Mouse (Mus musculus): ENCODE data around the gene Bcas3. TPM values are rescaled to one million over a fixed set of nuclear protein-coding genes. Genes with fewer than 3 reads are reported as not detected.
A peak's percentile ranks its signal among the peaks of the same experiment; 100 is the strongest.
"Not testable (repeated sequence)": the region's sequence is repeated elsewhere in the genome, so short reads cannot be mapped to it uniquely, and the experiment has no call there.

The Bcas3 gene
- total RNA-seq, 2 experiments from 2014 or later, result 21.5 to 26.8 TPM

GRCm38 (mm10) chr11:85712026-85712804, 359.2 kb downstream of the Bcas3 start:
- no peak for DNase-seq

- DNase-seq, result peak; percentile 63
Observed at GRCm38 (mm10) chr11:85712860-85713813, 360.2 kb downstream of the Bcas3 start.

GRCm38 (mm10) chr11:85713814-85714208, 360.8 kb downstream of the Bcas3 start:
- no peak for DNase-seq

- DNase-seq, result no peak
Observed at GRCm38 (mm10) chr11:85714312-85714931, 361.5 kb downstream of the Bcas3 start.

GRCm38 (mm10) chr11:85716730-85717129, 363.8 kb downstream of the Bcas3 start:
- DNase-seq, result not testable (repeated sequence)

- no peak for DNase-seq
Observed at GRCm38 (mm10) chr11:85719091-85719490, 366.1 kb downstream of the Bcas3 start.

GRCm38 (mm10) chr11:85719766-85720165, 366.8 kb downstream of the Bcas3 start:
- DNase-seq, result no peak

GRCm38 (mm10) chr11:85720269-85720773, 367.4 kb downstream of the Bcas3 start:
- no peak for DNase-seq

- DNase-seq, result no peak
Observed at GRCm38 (mm10) chr11:85721986-85722385, 369.0 kb downstream of the Bcas3 start.

GRCm38 (mm10) chr11:85724159-85724558, 371.2 kb downstream of the Bcas3 start:
- no peak for DNase-seq

GRCm38 (mm10) chr11:85729725-85730124, 376.8 kb downstream of the Bcas3 start:
- peak; percentile 37 for DNase-seq

GRCm38 (mm10) chr11:85732462-85733012, 379.6 kb downstream of the Bcas3 start:
- DNase-seq, result no peak

GRCm38 (mm10) chr11:85733577-85733976, 380.6 kb downstream of the Bcas3 start:
- no peak for DNase-seq

GRCm38 (mm10) chr11:85734317-85735211, 381.6 kb downstream of the Bcas3 start:
- no peak for DNase-seq

- no peak for DNase-seq
Observed at GRCm38 (mm10) chr11:85737227-85737626, 384.3 kb downstream of the Bcas3 start.

GRCm38 (mm10) chr11:85737893-85738292, 384.9 kb downstream of the Bcas3 start:
- DNase-seq, result no peak

- no peak for DNase-seq
Observed at GRCm38 (mm10) chr11:85738585-85738984, 385.6 kb downstream of the Bcas3 start.

GRCm38 (mm10) chr11:85739266-85739977, 386.5 kb downstream of the Bcas3 start:
- peak; percentile 29 for DNase-seq

- no peak for DNase-seq
Observed at GRCm38 (mm10) chr11:85746373-85746772, 393.4 kb downstream of the Bcas3 start.

GRCm38 (mm10) chr11:85748891-85749290, 395.9 kb downstream of the Bcas3 start:
- DNase-seq, result no peak
